ENCODE assay signal across 11 mouse cellular contexts in the genomic region with DNA sequence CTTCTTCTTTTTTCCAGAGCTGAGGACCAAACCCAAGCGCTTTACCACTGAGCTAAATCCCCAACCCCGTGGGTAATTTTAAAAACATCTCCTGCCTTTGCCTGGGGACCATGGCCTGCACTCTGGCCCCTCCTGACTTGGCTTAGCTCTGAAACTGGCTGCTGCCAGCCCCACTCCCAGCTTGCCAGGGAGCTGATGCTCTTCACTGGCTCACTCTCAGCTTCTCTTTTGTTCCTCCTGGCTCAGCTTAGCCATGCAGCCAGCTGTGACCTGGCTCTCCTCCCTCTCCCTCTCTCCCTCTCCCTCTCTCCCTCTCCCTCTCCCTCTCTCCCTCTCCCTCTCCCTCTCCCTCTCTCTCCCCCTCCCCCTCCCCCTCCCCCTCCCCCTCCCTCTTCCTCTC. TPM values are rescaled to one million over a fixed set of nuclear protein-coding genes. Genes with fewer than 3 reads are reported as not detected.
DNase-seq lines count a peak whose midpoint lies in the region; ATAC-seq lines count a peak whose summit lies in the region.
"Had no signal": no experiment of that assay in that cellular context is flagged by ENCODE, and none has a peak within 500 bp of the region (broad histone marks: within the 10 kb centered on the region; RNA-seq: fewer than 3 reads in every experiment).

No protein-coding gene starts in this region.

- intact Hi-C loops in heart, postnatal 25 days (cut with DNase I): no loop called here

- H3K36me3 ChIP-seq in forebrain, embryonic 15.5 days: no peaks in the 10 kb centered on the region
- H3K36me3 ChIP-seq in forebrain, embryonic 13.5 days (ENCODE audit: poor library complexity, severe bottlenecking): no peaks in the 10 kb centered on the region
- H3K36me3 ChIP-seq: heart, embryonic 13.5 days; liver, embryonic 13.5 days had no signal

- WGBS in forebrain, embryonic 15.5 days: 53% methylated on average over 2 of the region's 2 CpGs
- no CpG with 5 or more reads among the region's 2 CpGs for WGBS in forebrain, embryonic 13.5 days

- H3K4me1 ChIP-seq in forebrain, embryonic 15.5 days: no peaks in the 10 kb centered on the region
- no peaks in the 10 kb centered on the region for H3K4me1 ChIP-seq in forebrain, embryonic 13.5 days
- H3K4me1 ChIP-seq: heart, embryonic 13.5 days; liver, embryonic 13.5 days had no signal

- no peak overlapping the region for H3K9ac ChIP-seq in forebrain, embryonic 15.5 days (replicated peaks)
- no peak overlapping the region for H3K9ac ChIP-seq in forebrain, embryonic 13.5 days
- H3K9ac ChIP-seq: heart, embryonic 13.5 days; liver, embryonic 13.5 days had no signal

- DNase-seq in brain, adult 2 months (ENCODE audit: low read depth, low spot score): peak; percentile 94
- DNase-seq in heart, postnatal 25 days (ENCODE audit: low spot score): peak; percentile 56
- DNase-seq in left cerebral cortex, adult 18-20 months (ENCODE audit: low spot score in 2 of 2): peak; percentile 24 to 40
- no peak for DNase-seq in spleen, postnatal 4 days (ENCODE audit: low spot score in 2 of 2)
- no peak for DNase-seq in adrenal gland, postnatal 25 days
- no peak for DNase-seq in thymus, postnatal 0 days (ENCODE audit: low spot score)
- DNase-seq: liver, embryonic 13.5 days had no signal

- H3K27me3 ChIP-seq in forebrain, embryonic 15.5 days: no peaks in the 10 kb centered on the region
- no peaks in the 10 kb centered on the region for H3K27me3 ChIP-seq in forebrain, embryonic 13.5 days
- H3K27me3 ChIP-seq: CH12.LX; liver, embryonic 13.5 days had no signal

- ATAC-seq in forebrain, embryonic 15.5 days (replicated peaks): peak; percentile 61; the same call in 1 of the 2 replicates
- no peak for ATAC-seq in forebrain, embryonic 13.5 days

- H3K27ac ChIP-seq in forebrain, embryonic 15.5 days (replicated peaks): no peak overlapping the region
- no peak overlapping the region for H3K27ac ChIP-seq in forebrain, embryonic 13.5 days
- H3K27ac ChIP-seq: heart, embryonic 13.5 days; liver, embryonic 13.5 days had no signal

- no peak overlapping the region for H3K4me3 ChIP-seq in forebrain, embryonic 15.5 days
- no peak overlapping the region for H3K4me3 ChIP-seq in forebrain, embryonic 13.5 days
- H3K4me3 ChIP-seq: heart, embryonic 13.5 days; liver, embryonic 13.5 days had no signal

- no peak overlapping the region for H3K4me2 ChIP-seq in forebrain, embryonic 15.5 days (replicated peaks)
- no peak overlapping the region for H3K4me2 ChIP-seq in forebrain, embryonic 13.5 days
- H3K4me2 ChIP-seq: heart, embryonic 13.5 days; liver, embryonic 13.5 days had no signal

- no peaks in the 10 kb centered on the region for H3K9me3 ChIP-seq in forebrain, embryonic 15.5 days
- no peaks in the 10 kb centered on the region for H3K9me3 ChIP-seq in forebrain, embryonic 13.5 days (replicated peaks)
- H3K9me3 ChIP-seq: heart, embryonic 13.5 days; liver, embryonic 13.5 days had no signal

RNA-seq across cellular contexts. Expression of a gene that starts 18.7 kb away (rescaled TPM):
- polyA plus RNA-seq in forebrain, embryonic 15.5 days (2015; fragmentation: Nextera tagmentation; extraction: Ambion mirVana): 12.1 and 12.7 TPM in 2 replicates
- 11.8 and 12.6 TPM in 2 replicates for polyA plus RNA-seq in forebrain, embryonic 13.5 days (2015; fragmentation: Nextera tagmentation; extraction: Ambion mirVana)
- total RNA-seq in heart, postnatal 25 days (2021): 10 to 100 TPM; 35.4 to 41.3 TPM
- total RNA-seq in left cerebral cortex, adult 18-20 months (2021): 10 to 100 TPM; 13.7 to 14.5 TPM
- total RNA-seq in adrenal gland, postnatal 25 days (2021): 31.4 and 32.8 TPM in 2 replicates
- polyA plus RNA-seq in thymus, postnatal 0 days (2015; fragmentation: Nextera tagmentation; extraction: Ambion mirVana): 2.5 TPM in 2 replicates

RNA-seq across cellular contexts. Expression of a gene that starts 30.6 kb away (rescaled TPM):
- polyA plus RNA-seq in forebrain, embryonic 15.5 days (2015; fragmentation: Nextera tagmentation; extraction: Ambion mirVana): 0.22 and 0.28 TPM in 2 replicates
- polyA plus RNA-seq in forebrain, embryonic 13.5 days (2015; fragmentation: Nextera tagmentation; extraction: Ambion mirVana): 0.19 and 0.26 TPM in 2 replicates
- total RNA-seq in heart, postnatal 25 days (2021): 1 to 10 TPM; 1.2 to 2.0 TPM
- total RNA-seq in left cerebral cortex, adult 18-20 months (2021): under 1 TPM; 0.42 to 0.86 TPM
- total RNA-seq in adrenal gland, postnatal 25 days (2021): 0.57 and 1.0 TPM in 2 replicates
- polyA plus RNA-seq in thymus, postnatal 0 days (2015; fragmentation: Nextera tagmentation; extraction: Ambion mirVana): 81.6 and 96.5 TPM in 2 replicates

RNA-seq across cellular contexts. Expression of a gene that starts 49.2 kb away (rescaled TPM):
- polyA plus RNA-seq in forebrain, embryonic 15.5 days (2015; fragmentation: Nextera tagmentation; extraction: Ambion mirVana): 7.6 and 8.9 TPM in 2 replicates
- polyA plus RNA-seq in forebrain, embryonic 13.5 days (2015; fragmentation: Nextera tagmentation; extraction: Ambion mirVana): 6.4 and 8.6 TPM in 2 replicates
- total RNA-seq in heart, postnatal 25 days (2021): 1 to 10 TPM; 3.4 to 4.7 TPM
- total RNA-seq in left cerebral cortex, adult 18-20 months (2021): 1 to 10 TPM; 6.6 to 7.4 TPM
- 8.3 and 11.2 TPM in 2 replicates for total RNA-seq in adrenal gland, postnatal 25 days (2021)
- polyA plus RNA-seq in thymus, postnatal 0 days (2015; fragmentation: Nextera tagmentation; extraction: Ambion mirVana): 7.3 and 8.0 TPM in 2 replicates

RNA-seq across cellular contexts. Expression of a gene that starts 52.8 kb away (rescaled TPM):
- 48.7 and 49.5 TPM in 2 replicates for polyA plus RNA-seq in forebrain, embryonic 15.5 days (2015; fragmentation: Nextera tagmentation; extraction: Ambion mirVana)
- polyA plus RNA-seq in forebrain, embryonic 13.5 days (2015; fragmentation: Nextera tagmentation; extraction: Ambion mirVana): 51.1 and 53.2 TPM in 2 replicates
- 10 to 100 TPM; 27.8 to 30.0 TPM for total RNA-seq in heart, postnatal 25 days (2021)
- 10 to 100 TPM; 33.4 to 35.8 TPM for total RNA-seq in left cerebral cortex, adult 18-20 months (2021)
- 114 and 117 TPM in 2 replicates for total RNA-seq in adrenal gland, postnatal 25 days (2021)
- 146 and 151 TPM in 2 replicates for polyA plus RNA-seq in thymus, postnatal 0 days (2015; fragmentation: Nextera tagmentation; extraction: Ambion mirVana)

Comparison
In these comparisons a context has a peak if more than half of its experiments do, and no peak if none do; other contexts are left out.
1. DNase-seq: peak in brain, adult 2 months (single experiment), heart, postnatal 25 days (single experiment) and left cerebral cortex, adult 18-20 months (2 of 2); none in spleen, postnatal 4 days (0 of 2), adrenal gland, postnatal 25 days (single experiment) and thymus, postnatal 0 days (single experiment).